In the genomic region with DNA sequence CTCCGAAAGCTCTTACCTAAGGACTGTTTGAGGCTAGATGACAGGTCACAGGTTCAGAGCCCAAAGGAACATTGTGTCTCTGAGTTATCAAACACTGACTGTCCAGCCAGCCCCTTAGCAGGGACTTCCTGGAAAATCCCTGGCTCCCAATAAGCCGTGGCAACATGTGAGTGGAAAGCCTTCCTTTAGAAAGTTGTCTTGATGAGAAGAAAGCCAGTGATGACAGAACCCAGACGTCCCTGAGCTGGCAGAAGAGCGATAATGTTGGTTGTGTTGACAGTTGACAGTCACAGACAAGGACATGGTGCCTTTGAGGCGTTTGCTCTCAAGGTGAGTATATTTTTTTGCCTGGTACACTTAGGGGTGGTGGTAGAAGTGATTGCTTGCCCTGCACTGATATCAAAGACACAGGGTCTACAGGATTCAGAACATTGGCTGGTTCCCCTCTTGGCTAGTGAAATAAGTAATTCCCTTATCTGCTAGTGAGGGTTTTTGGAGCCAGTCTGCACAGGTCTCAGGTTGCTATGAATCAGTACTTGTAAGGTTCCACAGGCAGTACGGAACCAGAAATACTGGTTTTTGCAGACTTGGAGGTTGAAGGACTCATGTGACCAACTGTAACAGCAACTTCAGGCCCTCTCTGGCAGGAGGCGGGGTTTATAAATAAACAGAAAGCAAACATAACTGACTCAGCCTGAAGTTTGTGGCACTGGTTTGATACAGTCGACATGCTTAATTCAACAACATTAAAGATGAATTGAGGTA, we compare ENCODE assay signal across 9 mouse cellular contexts. TPM values are rescaled to one million over a fixed set of nuclear protein-coding genes. Genes with fewer than 3 reads are reported as not detected.
DNase-seq lines count a peak whose midpoint lies in the region; ATAC-seq and TF ChIP-seq lines count a peak whose summit lies in the region.
"Had no signal": no experiment of that assay in that cellular context is flagged by ENCODE, and none has a peak within 500 bp of the region (broad histone marks: within the 10 kb centered on the region; RNA-seq: fewer than 3 reads in every experiment).

No protein-coding gene starts in this region.

- H3K36me3 ChIP-seq in liver, postnatal 0 days (replicated peaks; ENCODE audit: insufficient read depth, low read length): no peaks in the 10 kb centered on the region
- no peaks in the 10 kb centered on the region for H3K36me3 ChIP-seq in liver, embryonic 12.5 days
- no peaks in the 10 kb centered on the region for H3K36me3 ChIP-seq in stomach, embryonic 14.5 days (ENCODE audit: control insufficient read depth, insufficient read depth, low read length)
- no peaks in the 10 kb centered on the region for H3K36me3 ChIP-seq in midbrain, embryonic 14.5 days (ENCODE audit: control insufficient read depth, insufficient read depth, low read length)

- no peak overlapping the region for H3K4me3 ChIP-seq in liver, postnatal 0 days (ENCODE audit: low read depth, low read length)
- H3K4me3 ChIP-seq in liver, embryonic 12.5 days: no peak overlapping the region
- no peak overlapping the region for H3K4me3 ChIP-seq in stomach, embryonic 14.5 days (ENCODE audit: low read depth, low read length)
- no peak overlapping the region for H3K4me3 ChIP-seq in midbrain, embryonic 14.5 days (replicated peaks; ENCODE audit: low read depth, low read length)

- H3K27me3 ChIP-seq in liver, postnatal 0 days (ENCODE audit: insufficient read depth, low read length): no peaks in the 10 kb centered on the region
- H3K27me3 ChIP-seq in liver, embryonic 12.5 days (replicated peaks): no peaks in the 10 kb centered on the region
- no peaks in the 10 kb centered on the region for H3K27me3 ChIP-seq in stomach, embryonic 14.5 days (ENCODE audit: control insufficient read depth, insufficient read depth, low read length)
- no peaks in the 10 kb centered on the region for H3K27me3 ChIP-seq in midbrain, embryonic 14.5 days (ENCODE audit: control insufficient read depth, insufficient read depth, low read length)
- H3K27me3 ChIP-seq: CH12.LX had no signal

- no peak for TF ChIP-seq EP300 in liver, postnatal 0 days (IDR thresholded peaks at IDR 0.05; ENCODE audit: low read depth)

- no peaks in the 10 kb centered on the region for H3K9me3 ChIP-seq in liver, postnatal 0 days (ENCODE audit: low read length)
- H3K9me3 ChIP-seq in liver, embryonic 12.5 days (replicated peaks): no peaks in the 10 kb centered on the region
- H3K9me3 ChIP-seq in stomach, embryonic 14.5 days (ENCODE audit: control insufficient read depth, low read depth, low read length): no peaks in the 10 kb centered on the region
- H3K9me3 ChIP-seq in midbrain, embryonic 14.5 days (ENCODE audit: control insufficient read depth, low read length): no peaks in the 10 kb centered on the region

- ATAC-seq in liver, postnatal 0 days: 0 out of 2 replicates have a peak, but pooled peaks have one; percentile 29
- no peak for ATAC-seq in liver, embryonic 12.5 days
- ATAC-seq in stomach, embryonic 14.5 days (ENCODE audit: insufficient number of reproducible peaks, insufficient read depth, low FRiP score, low read depth): peak; percentile 92
- no peak for ATAC-seq in midbrain, embryonic 14.5 days (ENCODE audit: low FRiP score, low TSS enrichment)

- WGBS in liver, postnatal 0 days (ENCODE audit: insufficient replicate concordance): 68% methylated on average over 8 of the region's 8 CpGs
- WGBS in liver, embryonic 12.5 days (ENCODE audit: insufficient replicate concordance): 62% methylated on average over 8 of the region's 8 CpGs
- WGBS in stomach, embryonic 14.5 days: 66% methylated on average over 8 of the region's 8 CpGs
- 90% methylated on average over 8 of the region's 8 CpGs for WGBS in midbrain, embryonic 14.5 days

- H3K9ac ChIP-seq in liver, postnatal 0 days (replicated peaks): no peak overlapping the region
- no peak overlapping the region for H3K9ac ChIP-seq in liver, embryonic 12.5 days
- no peak overlapping the region for H3K9ac ChIP-seq in stomach, embryonic 14.5 days (replicated peaks; ENCODE audit: low read depth, low read length)
- no peak overlapping the region for H3K9ac ChIP-seq in midbrain, embryonic 14.5 days (replicated peaks; ENCODE audit: low read length)

- H3K4me2 ChIP-seq in liver, postnatal 0 days (ENCODE audit: low read depth, low read length): no peak overlapping the region
- H3K4me2 ChIP-seq in liver, embryonic 12.5 days: no peak overlapping the region
- H3K4me2 ChIP-seq in stomach, embryonic 14.5 days (replicated peaks; ENCODE audit: low read depth, low read length): no peak overlapping the region
- H3K4me2 ChIP-seq in midbrain, embryonic 14.5 days (ENCODE audit: low read length): no peak overlapping the region

- no peaks in the 10 kb centered on the region; the same call in 1 of the 2 replicates for H3K4me1 ChIP-seq in liver, postnatal 0 days (ENCODE audit: insufficient read depth)
- no peaks in the 10 kb centered on the region for H3K4me1 ChIP-seq in liver, embryonic 12.5 days
- H3K4me1 ChIP-seq in stomach, embryonic 14.5 days (ENCODE audit: control insufficient read depth, insufficient read depth, low read length): no peaks in the 10 kb centered on the region
- no peaks in the 10 kb centered on the region for H3K4me1 ChIP-seq in midbrain, embryonic 14.5 days (ENCODE audit: control insufficient read depth, insufficient read depth, low read length)

- no peak for TF ChIP-seq CTCF in liver, postnatal 0 days (IDR thresholded peaks at IDR 0.05; ENCODE audit: low read depth)

- 0 out of 2 replicates have a peak overlapping the region, but pooled peaks have one; percentile 2 for H3K27ac ChIP-seq in liver, postnatal 0 days (ENCODE audit: low read depth)
- no peak overlapping the region for H3K27ac ChIP-seq in liver, embryonic 12.5 days
- peak overlapping the region; percentile 66; the same call in 1 of the 2 replicates for H3K27ac ChIP-seq in stomach, embryonic 14.5 days (ENCODE audit: low read length)
- no peak overlapping the region for H3K27ac ChIP-seq in midbrain, embryonic 14.5 days (replicated peaks; ENCODE audit: low read depth, low read length)

- DNase-seq in liver, postnatal 0 days: no peak
- DNase-seq in heart, postnatal 10 days: peak; percentile 70 to 78
- DNase-seq in kidney, postnatal 10 days: peak; percentile 33
- DNase-seq in thymus, postnatal 4 days: no peak
- DNase-seq in T-cell, adult 2 months (ENCODE audit: low spot score): no peak
- DNase-seq in midbrain, embryonic 14.5 days: no peak

- intact Hi-C loops in heart, postnatal 10 days (cut with DNase I): no loop called here

RNA-seq across cellular contexts. Expression of a gene that starts 42.3 kb away (rescaled TPM):
- polyA plus RNA-seq in liver, postnatal 0 days (2015; fragmentation: Nextera tagmentation; extraction: Ambion mirVana): 14.6 and 16.9 TPM in 2 replicates
- polyA plus RNA-seq in liver, embryonic 12.5 days (2016; fragmentation: Nextera tagmentation; extraction: Ambion mirVana): 50.7 and 51.3 TPM in 2 replicates
- 100 to 1,000 TPM; 132 to 182 TPM for total RNA-seq in heart, postnatal 10 days (2021)
- polyA plus RNA-seq in stomach, embryonic 14.5 days (2014; fragmentation: Nextera tagmentation; extraction: Ambion mirVana): 38.1 and 38.6 TPM in 2 replicates
- 25.5 and 30.1 TPM in 2 replicates for polyA plus RNA-seq in midbrain, embryonic 14.5 days (2014; fragmentation: Nextera tagmentation; extraction: Ambion mirVana)

Comparison
In these comparisons a context has a peak if more than half of its experiments do, and no peak if none do; other contexts are left out.
1. ATAC-seq: peak in liver, postnatal 0 days (single experiment) and stomach, embryonic 14.5 days (single experiment); none in liver, embryonic 12.5 days (single experiment) and midbrain, embryonic 14.5 days (single experiment).
2. H3K27ac ChIP-seq: peak in liver, postnatal 0 days (single experiment) and stomach, embryonic 14.5 days (single experiment); none in liver, embryonic 12.5 days (single experiment) and midbrain, embryonic 14.5 days (single experiment).
3. DNase-seq: peak in heart, postnatal 10 days (2 of 2) and kidney, postnatal 10 days (single experiment); none in liver, postnatal 0 days (single experiment), thymus, postnatal 4 days (single experiment), T-cell, adult 2 months (single experiment) and midbrain, embryonic 14.5 days (single experiment).